Mouse (Mus musculus): ENCODE data around the gene Tmem159.

Tmem159 gene

DNA sequence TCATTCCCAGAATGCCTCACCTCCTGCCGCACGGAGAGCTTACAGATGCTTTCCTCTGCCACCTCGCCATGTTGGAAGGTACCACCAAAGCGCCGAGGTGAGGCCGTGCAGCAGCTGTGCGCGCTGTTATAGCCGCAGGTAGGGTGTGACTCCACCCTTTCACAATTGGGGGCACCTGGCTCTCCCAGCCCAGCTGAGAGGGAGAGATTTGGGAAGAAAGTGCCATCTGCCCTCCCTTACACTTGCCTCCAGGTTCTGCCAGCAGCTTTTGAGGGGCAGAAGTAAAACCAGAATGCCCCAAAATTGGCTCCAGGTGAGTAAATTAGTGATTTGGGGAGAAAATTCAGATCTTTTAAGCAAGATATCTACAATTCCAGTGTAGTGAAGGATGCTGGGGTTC, 43.0 kb downstream of the Tmem159 start, which contains the start of gene Zp2:
Gene Zp2 (minus strand): TSS at position 101 of the 400 bp plus-strand sequence.
- DNase-seq = no peak

DNA sequence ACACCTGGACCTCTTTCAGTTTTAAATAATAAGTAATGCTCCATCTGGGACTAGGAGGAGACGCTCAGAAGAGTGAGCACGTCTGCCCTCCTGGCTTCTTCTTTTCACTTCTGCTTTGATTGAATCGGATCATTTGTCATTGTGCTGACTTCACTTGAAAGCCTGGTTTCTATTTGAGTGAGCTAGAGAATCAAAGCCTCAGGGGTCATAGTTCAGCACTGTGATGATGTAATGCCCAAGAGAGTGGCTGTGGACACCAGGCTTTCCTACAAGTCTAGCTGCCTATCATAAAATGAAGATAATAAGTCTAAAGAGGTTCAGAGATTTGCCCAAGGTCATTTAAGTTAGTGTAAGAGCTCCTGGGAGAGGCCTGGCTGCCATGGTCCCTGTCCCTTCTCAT, 48.1 kb downstream of the Tmem159 start:
- peak; percentile 63 for DNase-seq

DNA sequence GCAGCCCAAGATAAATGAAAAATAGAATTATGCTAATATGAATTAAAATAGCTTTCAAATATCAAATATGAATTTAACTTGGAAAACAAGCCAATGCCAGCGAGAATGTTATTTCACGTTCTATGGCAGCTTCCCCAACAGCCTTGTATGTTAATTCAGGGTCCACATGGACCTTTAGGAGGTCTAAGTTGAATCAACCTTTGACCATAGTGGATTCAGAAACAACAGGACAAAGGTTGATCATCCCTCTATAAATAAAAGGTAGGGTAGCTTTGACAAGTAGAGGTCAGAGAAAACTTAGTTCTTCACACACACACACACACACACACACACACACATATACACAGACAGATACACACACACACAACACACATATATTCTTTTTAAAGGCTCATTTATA, 48.7 kb downstream of the Tmem159 start:
- no peak for DNase-seq

DNA sequence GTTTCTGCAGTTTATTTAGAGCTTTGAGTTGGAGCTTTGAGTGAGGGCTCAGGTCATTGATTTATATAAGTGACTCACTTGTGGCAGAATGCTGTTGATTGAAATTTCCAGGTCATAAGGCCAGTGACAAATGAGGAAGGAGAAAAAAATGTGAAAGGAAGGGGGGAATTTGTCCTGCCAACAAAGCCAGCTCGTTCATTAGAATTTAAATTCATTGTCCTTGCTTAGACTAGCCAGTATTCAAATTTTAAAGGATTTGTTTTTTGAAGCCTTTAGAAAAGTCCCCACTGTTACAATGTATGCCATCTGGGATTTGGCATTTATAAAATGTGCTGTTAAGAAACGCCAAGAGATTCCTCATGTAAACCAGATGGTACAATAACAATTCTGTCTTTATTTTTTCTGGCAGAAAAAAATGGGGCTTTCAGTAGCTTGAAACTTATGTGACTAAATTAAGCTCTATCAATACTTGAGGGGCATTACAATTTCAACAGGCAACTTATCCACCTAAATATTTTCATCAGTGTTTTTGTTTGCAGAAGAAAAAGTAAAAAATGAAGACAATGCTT, 54.8 kb downstream of the Tmem159 start:
- DNase-seq = peak; percentile 10

DNA sequence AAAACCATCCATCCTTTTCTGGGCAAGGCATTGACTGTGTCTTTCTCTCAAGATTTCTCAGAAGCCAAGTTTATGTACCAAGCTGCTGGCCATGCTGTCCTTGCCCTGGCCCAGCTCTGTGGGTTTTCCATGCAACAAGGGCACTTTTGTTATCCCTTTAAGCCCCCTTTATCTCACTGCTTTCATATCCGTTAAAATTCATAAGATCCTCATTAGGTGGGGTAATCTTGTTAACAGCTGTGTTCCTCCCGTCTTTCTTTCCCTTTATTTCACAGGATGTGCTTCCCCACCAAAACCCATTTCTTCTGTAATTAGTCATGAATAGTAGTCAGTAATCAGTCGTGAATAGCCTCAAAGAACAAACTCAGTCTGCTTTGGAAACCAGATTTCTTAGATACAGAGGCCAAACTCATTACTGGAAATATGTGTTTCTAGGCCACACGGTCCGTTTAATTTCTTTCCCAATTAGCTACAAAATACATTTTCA, 55.5 kb downstream of the Tmem159 start:
- DNase-seq = peak; percentile 22

DNA sequence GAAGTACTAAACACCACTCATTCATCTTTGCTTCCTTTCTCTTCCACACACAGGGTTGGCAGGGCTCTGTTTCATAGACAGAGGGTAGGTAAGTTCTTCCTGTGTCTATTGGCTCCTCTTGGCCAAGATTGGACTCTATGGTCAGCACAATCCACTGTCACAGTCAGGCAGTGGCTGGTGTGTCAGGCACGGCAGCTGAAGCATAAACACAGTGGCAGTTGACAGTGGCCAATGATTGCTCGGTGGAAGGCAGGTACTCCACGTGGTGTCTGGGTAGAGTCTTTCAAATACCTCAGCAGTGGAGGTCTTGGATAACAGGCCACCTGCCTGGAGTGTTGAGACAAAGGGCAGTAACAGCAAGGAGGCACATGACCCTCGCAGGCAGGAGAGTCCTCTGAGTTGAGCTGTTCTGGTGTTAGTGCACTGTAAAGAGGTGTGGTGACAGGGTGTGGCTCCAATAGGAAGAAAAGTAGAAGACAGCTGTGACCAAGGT, 56.0 kb downstream of the Tmem159 start:
- no peak for DNase-seq

DNA sequence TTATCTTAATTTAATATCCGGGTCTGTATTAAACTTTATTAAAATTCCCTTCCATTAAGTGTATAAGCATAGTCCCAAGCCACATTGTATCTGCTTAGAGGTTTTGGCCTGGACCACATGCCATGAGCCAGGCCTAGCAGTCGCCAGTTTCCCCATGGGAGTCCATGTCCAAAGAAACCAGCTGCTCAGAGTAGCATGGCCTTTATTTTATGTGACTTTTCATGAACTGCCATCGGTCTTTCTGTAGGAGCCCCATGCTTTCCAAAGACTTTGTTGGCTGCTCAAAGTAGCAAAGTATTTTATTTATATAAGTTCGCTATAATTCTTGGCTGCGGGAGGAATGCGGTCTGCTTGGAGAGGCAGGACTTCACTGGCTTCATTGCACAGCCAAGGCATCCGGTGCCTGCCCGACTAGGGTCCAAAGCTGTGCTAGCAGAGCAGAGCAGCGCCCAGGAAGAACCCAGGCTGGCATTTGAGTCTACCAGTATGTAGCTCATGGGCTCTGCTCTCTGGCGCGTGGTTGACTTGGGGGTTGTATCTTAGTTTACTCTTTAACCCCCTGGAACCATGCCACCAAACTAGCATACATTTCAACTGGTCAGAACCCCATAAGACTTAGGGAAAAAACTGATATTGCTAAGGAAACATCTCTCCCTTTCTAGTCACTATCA, 61.6 kb downstream of the Tmem159 start:
- DNase-seq = no peak
